Mouse (Mus musculus) 3T3-L1 (cell line): Measurements from ENCODE around the gene Slc25a13.
A peak's percentile ranks its signal among the peaks of the same experiment; 100 is the strongest.
"Not testable (repeated sequence)": the region's sequence is repeated elsewhere in the genome, so short reads cannot be mapped to it uniquely, and the experiment has no call there.

Experiments used
- DNase-seq: peaks from one replicate; pipeline ENCODE4 v3.0.0-alpha.2; 2015; ENCODE audit warnings: low read depth, low spot score

The Slc25a13 gene

GRCm38 (mm10) chr6:6205599-6206165, 11.3 kb downstream of the Slc25a13 start:
- no peak for DNase-seq

GRCm38 (mm10) chr6:6202451-6202850, 14.5 kb downstream of the Slc25a13 start:
- DNase-seq = no peak

- DNase-seq = no peak
These were observed 15.0 kb downstream of the Slc25a13 start for GRCm38 (mm10) chr6:6201977-6202376.

GRCm38 (mm10) chr6:6199138-6199870, 17.7 kb downstream of the Slc25a13 start:
- no peak for DNase-seq

GRCm38 (mm10) chr6:6198056-6198455, 18.9 kb downstream of the Slc25a13 start:
- not testable (repeated sequence) for DNase-seq

GRCm38 (mm10) chr6:6197339-6197738, 19.6 kb downstream of the Slc25a13 start:
- no peak for DNase-seq

- no peak for DNase-seq
These were observed 20.4 kb downstream of the Slc25a13 start for GRCm38 (mm10) chr6:6196527-6196926.

GRCm38 (mm10) chr6:6194831-6195230, 22.1 kb downstream of the Slc25a13 start:
- no peak for DNase-seq

GRCm38 (mm10) chr6:6193906-6194305, 23.1 kb downstream of the Slc25a13 start:
- no peak for DNase-seq

- no peak for DNase-seq
These were observed 24.6 kb downstream of the Slc25a13 start for GRCm38 (mm10) chr6:6192413-6192812.

GRCm38 (mm10) chr6:6191596-6192337, 25.2 kb downstream of the Slc25a13 start:
- DNase-seq = no peak

GRCm38 (mm10) chr6:6188970-6189369, 28.0 kb downstream of the Slc25a13 start:
- DNase-seq = no peak

GRCm38 (mm10) chr6:6186468-6186867, 30.5 kb downstream of the Slc25a13 start:
- peak; percentile 19 for DNase-seq

GRCm38 (mm10) chr6:6185735-6186068, 31.3 kb downstream of the Slc25a13 start:
- no peak for DNase-seq

GRCm38 (mm10) chr6:6184921-6185734, 31.8 kb downstream of the Slc25a13 start:
- no peak for DNase-seq

- no peak for DNase-seq
These were observed 33.4 kb downstream of the Slc25a13 start for GRCm38 (mm10) chr6:6183601-6184000.

GRCm38 (mm10) chr6:6182191-6182590, 34.8 kb downstream of the Slc25a13 start:
- no peak for DNase-seq

GRCm38 (mm10) chr6:6178341-6178740, 38.6 kb downstream of the Slc25a13 start:
- DNase-seq = not testable (repeated sequence)

GRCm38 (mm10) chr6:6175350-6175971, 41.5 kb downstream of the Slc25a13 start:
- no peak for DNase-seq

GRCm38 (mm10) chr6:6173935-6174561, 42.9 kb downstream of the Slc25a13 start:
- no peak for DNase-seq
